Mouse (Mus musculus) hindbrain, embryonic 15.5 days (tissue): ENCODE measurements around the gene Abhd12b. TPM values are rescaled to one million over a fixed set of nuclear protein-coding genes. Genes with fewer than 3 reads are reported as not detected.
A peak's percentile ranks its signal among the peaks of the same experiment; 100 is the strongest.

ENCODE experiments used
- ATAC-seq: fragments of 200-750 bp; cut with Nextera tagmentation; 2 replicates; pipeline ENCODE4 v1.8.0; 2017; ENCODE audit warnings: low read depth, moderate number of reproducible peaks, moderate TSS enrichment; ENCODE audit not compliant: low FRiP score
- H3K27ac ChIP-seq: fragments of 300-500 bp; sonication (generic); replicated peaks from 2 replicates; pipeline ENCODE4 v1.5.1; 2015; ENCODE audit warnings: mild to moderate bottlenecking, inconsistent platforms
- H3K27me3 ChIP-seq: fragments of 300-500 bp; sonication (generic); 2 replicates; pipeline ENCODE4 v1.6.1; 2015; ENCODE audit warnings: control low read depth, inconsistent platforms
- H3K36me3 ChIP-seq: fragments of 300-500 bp; sonication (generic); 2 replicates; pipeline ENCODE4 v1.6.1; 2015; ENCODE audit warnings: control low read depth, inconsistent platforms
- H3K4me1 ChIP-seq: fragments of 300-500 bp; sonication (generic); replicated peaks from 2 replicates; pipeline ENCODE4 v1.6.1; 2015; ENCODE audit warnings: control low read depth, inconsistent platforms
- H3K4me2 ChIP-seq: fragments of 300-500 bp; sonication (generic); 2 replicates; pipeline ENCODE4 v1.6.1; 2015; ENCODE audit warnings: moderate library complexity, mild to moderate bottlenecking, inconsistent platforms
- H3K4me3 ChIP-seq: fragments of 300-500 bp; sonication (generic); 2 replicates; pipeline ENCODE4 v1.5.1; 2015; ENCODE audit warnings: mild to moderate bottlenecking, inconsistent platforms
- H3K9ac ChIP-seq: fragments of 300-500 bp; sonication (generic); 2 replicates; pipeline ENCODE4 v1.6.1; 2015; ENCODE audit warnings: inconsistent platforms
- H3K9me3 ChIP-seq: fragments of 300-500 bp; sonication (generic); 2 replicates; pipeline ENCODE4 v1.6.1; 2016; ENCODE audit warnings: control low read depth, inconsistent platforms
- WGBS: fragments of 180-500 bp; shearing (Covaris S2); methylation state at CpG from one replicate; pipeline ENCODE4 v1.1.7; 2015; 5-methylcytosine and 5-hydroxymethylcytosine counted together
- polyA plus RNA-seq: library from polyadenylated mRNA; unstranded; fragments of >200 nt; fragmentation: Nextera tagmentation; extraction: Ambion mirVana; gene quantifications from 2 replicates; pipeline ENCODE4 v1.2.1, GENCODE M21; 2015

Gene Abhd12b
- 0.17 TPM in 1 of 2 replicates, not detected in the other for polyA plus RNA-seq

- no peak within 1 kb of the TSS for H3K4me3 ChIP-seq
- H3K4me1 ChIP-seq, result peaks cover 6% of the 10 kb centered on the region
- H3K36me3 ChIP-seq, result no peaks in the 10 kb centered on the region
- ATAC-seq, result no peak
- H3K27ac ChIP-seq, result no peak within 1 kb of the TSS
- no peaks in the 10 kb centered on the region for H3K9me3 ChIP-seq
- H3K9ac ChIP-seq, result no peak within 1 kb of the TSS
- H3K4me2 ChIP-seq, result no peak within 1 kb of the TSS
- no peaks in the 10 kb centered on the region for H3K27me3 ChIP-seq
- WGBS, result 53% methylated on average over 3 of the region's 3 CpGs
These were observed at the start of gene Abhd12b for GRCm38 (mm10) chr12:70153842-70154241. Abhd12b (plus strand) TSS chr12:70154142.

GRCm38 (mm10) chr12:70104199-70104598, 49.7 kb upstream of the Abhd12b start:
- H3K4me3 ChIP-seq, result no peak overlapping the region
- no peak overlapping the region for H3K4me2 ChIP-seq
- 41% methylated on average over 4 of the region's 4 CpGs for WGBS
- H3K4me1 ChIP-seq, result peaks cover 60% of the 10 kb centered on the region
- no peaks in the 10 kb centered on the region for H3K27me3 ChIP-seq
- no peak overlapping the region for H3K9ac ChIP-seq
- H3K36me3 ChIP-seq, result no peaks in the 10 kb centered on the region
- no peak overlapping the region for H3K27ac ChIP-seq
- no peak for ATAC-seq
- no peaks in the 10 kb centered on the region for H3K9me3 ChIP-seq

- peaks cover 67% of the 10 kb centered on the region for H3K4me1 ChIP-seq
- ATAC-seq, result no peak
- H3K27ac ChIP-seq, result no peak overlapping the region
- H3K36me3 ChIP-seq, result no peaks in the 10 kb centered on the region
- H3K4me2 ChIP-seq, result no peak overlapping the region
- 20% methylated on average over 5 of the region's 5 CpGs for WGBS
- no peak overlapping the region for H3K4me3 ChIP-seq
- H3K9ac ChIP-seq, result no peak overlapping the region
- H3K9me3 ChIP-seq, result no peaks in the 10 kb centered on the region
- no peaks in the 10 kb centered on the region for H3K27me3 ChIP-seq
These were observed 49.0 kb upstream of the Abhd12b start for GRCm38 (mm10) chr12:70104776-70105420.

DNA sequence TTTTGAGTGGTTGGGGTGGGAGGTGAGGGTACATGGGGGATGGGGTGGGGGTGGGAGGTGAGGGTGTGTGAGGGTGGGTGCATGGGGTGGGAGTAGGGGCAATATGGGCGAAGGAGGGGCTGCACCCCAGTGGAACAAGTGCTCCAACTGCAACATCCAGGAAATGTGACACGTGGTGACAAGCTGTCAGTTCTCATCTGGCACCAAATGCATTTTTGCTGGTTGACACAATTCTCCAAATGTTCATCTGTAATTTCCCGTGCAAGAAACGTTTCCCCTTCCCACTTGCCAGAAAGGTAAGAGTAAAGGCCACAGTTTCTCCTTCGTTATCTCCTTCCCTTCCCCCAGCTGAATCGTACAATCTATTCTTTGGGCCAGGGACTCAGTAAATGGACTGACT, 48.1 kb upstream of the Abhd12b start:
- Histone ChIP-seq H3K4me2 (no peak overlapping the region), H3K36me3 (no peaks in the 10 kb centered on the region), H3K9ac (no peak overlapping the region), H3K4me1 (peaks cover 77% of the 10 kb centered on the region), H3K27ac (peak overlapping the region; percentile 35; the same call in 1 of the 2 replicates), H3K9me3 (no peaks in the 10 kb centered on the region), H3K27me3 (no peaks in the 10 kb centered on the region), H3K4me3 (no peak overlapping the region)
- ATAC-seq, result no peak
- 61% methylated on average over 6 of the region's 6 CpGs for WGBS

DNA sequence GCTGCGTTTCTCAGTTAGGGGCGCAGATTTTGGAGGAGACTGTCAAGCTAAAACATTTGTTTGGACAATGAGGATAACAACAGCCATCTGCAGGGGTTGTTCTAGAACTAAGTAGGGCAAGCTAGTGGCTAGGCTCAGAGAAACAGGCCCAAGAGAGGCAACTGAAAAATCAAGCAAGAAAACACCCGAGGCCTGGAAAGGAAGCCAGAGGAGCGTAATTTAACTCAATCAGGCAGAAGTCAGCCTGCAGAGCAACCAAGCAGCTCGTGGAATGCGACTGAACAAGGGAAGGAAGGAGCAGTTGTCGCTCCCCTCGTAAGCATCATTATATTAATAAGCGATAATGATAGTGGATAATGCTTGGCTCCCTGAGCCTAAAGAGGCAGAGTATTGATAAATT, 47.4 kb upstream of the Abhd12b start:
- Histone ChIP-seq H3K36me3 (no peaks in the 10 kb centered on the region), H3K4me2 (no peak overlapping the region), H3K27me3 (no peaks in the 10 kb centered on the region), H3K9me3 (no peaks in the 10 kb centered on the region), H3K27ac (peak overlapping the region; percentile 35; the same call in 1 of the 2 replicates), H3K9ac (no peak overlapping the region), H3K4me1 (peaks cover 71% of the 10 kb centered on the region), H3K4me3 (no peak overlapping the region)
- no peak for ATAC-seq
- 42% methylated on average over 9 of the region's 9 CpGs for WGBS

DNA sequence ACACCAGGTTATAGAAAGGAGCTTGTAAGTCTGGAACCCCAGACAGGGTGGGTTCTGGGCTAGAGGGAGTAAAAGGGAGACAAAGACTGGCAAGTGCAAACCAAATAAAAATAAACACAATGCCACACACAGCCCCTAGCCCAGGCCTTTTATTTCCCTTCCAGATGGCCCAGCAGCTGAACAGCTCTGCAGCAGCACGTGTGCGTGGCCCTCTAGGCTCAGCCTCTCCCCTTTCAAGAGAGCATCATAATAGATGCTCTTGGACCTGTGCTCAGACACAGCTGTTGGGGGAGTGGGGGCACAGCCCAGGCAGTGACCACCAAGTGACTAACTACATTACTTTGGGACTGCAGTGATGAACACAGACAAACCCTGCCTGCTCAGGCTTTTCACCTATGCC, 45.8 kb upstream of the Abhd12b start:
- Histone ChIP-seq H3K27ac (peak overlapping the region; percentile 27), H3K27me3 (no peaks in the 10 kb centered on the region), H3K36me3 (no peaks in the 10 kb centered on the region), H3K9me3 (no peaks in the 10 kb centered on the region), H3K4me2 (no peak overlapping the region), H3K4me3 (no peak overlapping the region), H3K9ac (no peak overlapping the region), H3K4me1 (peaks cover 72% of the 10 kb centered on the region)
- ATAC-seq, result peak; percentile 9; the same call in 1 of the 2 replicates
- WGBS, result 28% methylated on average over 2 of the region's 2 CpGs

- peak overlapping the region; percentile 97 for H3K9ac ChIP-seq
- no peak for ATAC-seq
These were observed 44.0 kb upstream of the Abhd12b start for GRCm38 (mm10) chr12:70109921-70110320.

DNA sequence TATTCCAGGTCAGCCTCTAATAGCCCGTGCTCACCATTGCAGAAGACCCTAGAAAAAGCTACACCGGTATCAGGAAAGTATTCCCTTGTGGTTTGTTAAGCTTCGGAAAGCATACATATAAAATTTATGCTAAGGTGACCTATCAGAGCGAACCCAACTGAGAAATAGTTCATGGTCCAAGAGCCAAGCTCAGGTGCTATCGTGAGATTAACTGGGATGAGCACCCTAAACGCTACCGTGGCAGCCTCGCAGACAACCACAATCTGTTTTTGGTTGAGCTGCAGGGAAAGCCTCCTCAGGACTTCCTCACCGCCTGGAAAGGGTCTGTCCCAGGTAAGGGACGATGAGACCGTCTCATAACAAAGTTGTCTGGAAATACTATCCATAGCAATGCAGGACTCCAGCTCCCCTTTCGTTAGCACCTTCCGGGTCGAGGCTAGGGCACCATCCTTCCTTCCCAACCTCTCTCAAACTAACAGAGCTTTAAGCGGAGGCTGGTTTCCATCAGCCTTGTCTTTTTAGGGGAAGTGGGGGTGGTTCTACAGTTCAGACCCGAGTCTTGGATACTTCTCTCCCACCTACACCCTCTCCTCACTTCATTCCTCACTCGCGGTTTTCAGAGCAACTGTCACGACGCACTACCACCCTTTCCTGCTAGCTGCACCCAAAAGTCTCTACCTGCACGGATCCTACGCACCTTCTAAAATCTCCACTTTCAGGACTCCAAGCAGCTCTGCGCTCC, 43.4 kb upstream of the Abhd12b start:
- 8% methylated on average over 23 of the region's 23 CpGs for WGBS
- Histone ChIP-seq H3K4me2 (peak overlapping the region; percentile 77), H3K4me1 (peaks cover 56% of the 10 kb centered on the region), H3K9ac (peak overlapping the region; percentile 97), H3K4me3 (peak overlapping the region; percentile 85), H3K9me3 (no peaks in the 10 kb centered on the region), H3K27ac (peak overlapping the region; percentile 91), H3K36me3 (no peaks in the 10 kb centered on the region), H3K27me3 (no peaks in the 10 kb centered on the region)
- no peak for ATAC-seq

More at GRCm38 (mm10) chr12:70109921-70110320, 44.0 kb upstream of the Abhd12b start:
- Histone ChIP-seq H3K4me1 (peaks cover 62% of the 10 kb centered on the region), H3K4me3 (peak overlapping the region; percentile 85), H3K27ac (peak overlapping the region; percentile 91), H3K4me2 (peak overlapping the region; percentile 77), H3K27me3 (no peaks in the 10 kb centered on the region), H3K9me3 (no peaks in the 10 kb centered on the region), H3K36me3 (no peaks in the 10 kb centered on the region)
- WGBS, result 31% methylated on average over 6 of the region's 6 CpGs

- Histone ChIP-seq H3K9me3 (no peaks in the 10 kb centered on the region), H3K9ac (peak overlapping the region; percentile 97), H3K27me3 (no peaks in the 10 kb centered on the region), H3K36me3 (no peaks in the 10 kb centered on the region), H3K4me3 (peak overlapping the region; percentile 85), H3K4me2 (peak overlapping the region; percentile 77), H3K27ac (peak overlapping the region; percentile 91), H3K4me1 (peaks cover 51% of the 10 kb centered on the region)
- ATAC-seq, result peak; percentile 64
- under 1% methylated on average over 16 of the region's 16 CpGs for WGBS
These were observed 42.9 kb upstream of the Abhd12b start for GRCm38 (mm10) chr12:70111117-70111366.

DNA sequence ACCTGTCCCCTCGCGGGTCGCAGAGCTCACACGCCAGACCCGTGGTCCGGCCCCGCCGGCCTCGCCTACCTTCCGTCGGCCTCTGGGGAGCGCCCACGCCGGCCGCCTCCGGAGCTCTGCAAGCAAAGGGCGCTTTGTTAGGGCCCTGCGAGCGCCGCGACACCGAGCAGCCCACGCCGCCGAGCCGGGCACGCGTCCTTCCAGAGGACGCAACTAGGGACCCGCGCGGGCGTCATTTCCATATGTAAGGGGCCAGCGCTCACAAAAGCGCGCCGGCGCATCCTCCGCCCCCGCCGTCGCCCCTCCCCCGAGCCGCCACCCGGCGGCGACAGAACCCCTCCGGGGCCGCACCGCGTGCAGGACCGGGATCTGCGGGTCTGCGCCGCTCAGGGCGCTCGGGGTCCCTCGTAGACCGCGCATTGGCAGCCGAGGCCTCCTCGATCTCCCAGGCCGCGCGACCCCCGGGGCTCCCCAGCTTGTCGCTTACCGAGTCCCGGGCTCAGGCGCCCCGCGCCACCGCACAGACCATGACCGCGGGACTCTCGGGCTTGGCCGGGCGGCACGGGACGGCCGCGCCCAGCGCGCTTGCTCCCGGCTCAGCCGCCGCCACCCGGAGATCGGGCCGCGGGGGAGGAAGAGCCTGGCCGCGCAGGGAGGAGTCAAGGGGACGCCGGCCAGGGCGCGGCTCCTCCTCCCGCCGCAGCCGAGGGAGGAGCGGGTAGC, 42.4 kb upstream of the Abhd12b start:
- under 1% methylated on average over 91 of the region's 101 CpGs for WGBS
- H3K9me3 ChIP-seq, result no peaks in the 10 kb centered on the region
- peak overlapping the region; percentile 97 for H3K9ac ChIP-seq
- peaks cover 46% of the 10 kb centered on the region for H3K4me1 ChIP-seq
- H3K4me2 ChIP-seq, result peak overlapping the region; percentile 77
- no peaks in the 10 kb centered on the region for H3K27me3 ChIP-seq
- H3K27ac ChIP-seq, result peak overlapping the region; percentile 91
- no peaks in the 10 kb centered on the region for H3K36me3 ChIP-seq
- peak overlapping the region; percentile 85 for H3K4me3 ChIP-seq
- peak; percentile 83 for ATAC-seq

GRCm38 (mm10) chr12:70112090-70112383, 41.9 kb upstream of the Abhd12b start:
- Histone ChIP-seq H3K4me1 (peaks cover 41% of the 10 kb centered on the region), H3K27me3 (no peaks in the 10 kb centered on the region), H3K4me3 (peak overlapping the region; percentile 85), H3K27ac (peak overlapping the region; percentile 91), H3K9me3 (no peaks in the 10 kb centered on the region), H3K36me3 (no peaks in the 10 kb centered on the region), H3K4me2 (peak overlapping the region; percentile 77), H3K9ac (peak overlapping the region; percentile 97)
- 6% methylated on average over 11 of the region's 16 CpGs for WGBS
- no peak; the same call in 1 of the 2 replicates for ATAC-seq

DNA sequence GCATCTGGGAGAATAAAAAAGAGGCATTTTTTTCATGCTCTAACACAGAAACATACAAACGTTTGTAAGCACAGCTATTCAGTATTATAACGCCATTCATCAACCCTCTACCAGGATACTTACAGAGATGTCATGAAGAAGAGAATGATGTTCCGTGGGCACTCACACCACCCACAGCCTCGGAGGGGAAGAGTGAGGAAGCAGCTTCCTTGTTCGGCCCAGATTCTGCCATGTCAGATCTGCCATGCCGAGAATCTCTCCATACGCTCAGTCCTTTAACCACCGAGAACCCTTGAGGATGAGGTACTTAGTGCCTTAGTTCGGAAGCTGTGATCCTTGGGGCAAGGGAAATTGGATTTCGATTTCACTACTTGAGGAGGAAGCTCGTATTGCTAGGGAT, 40.6 kb upstream of the Abhd12b start, which contains the start of gene Nin:
Gene Nin (minus strand): TSS at position 367 of the 400 bp plus-strand sequence.
- H3K4me1 ChIP-seq, result peaks cover 28% of the 10 kb centered on the region
- H3K27ac ChIP-seq, result no peak within 1 kb of the TSS
- no peak within 1 kb of the TSS; the same call in 1 of the 2 replicates for H3K4me2 ChIP-seq
- no peak for ATAC-seq
- no peaks in the 10 kb centered on the region for H3K9me3 ChIP-seq
- H3K27me3 ChIP-seq, result no peaks in the 10 kb centered on the region
- no peak within 1 kb of the TSS for H3K9ac ChIP-seq
- H3K36me3 ChIP-seq, result no peaks in the 10 kb centered on the region
- H3K4me3 ChIP-seq, result no peak within 1 kb of the TSS
- whole genome bisulfite sequencing, result 60% methylated on average over 11 of the region's 11 CpGs
